Mouse (Mus musculus) erythroid progenitor cell, adult 5-6 weeks (primary cell): ENCODE measurements around the gene Rab44. TPM values are rescaled to one million over a fixed set of nuclear protein-coding genes. Genes with fewer than 3 reads are reported as not detected.

ENCODE experiments used
- ATAC-seq: replicated peaks from 2 replicates; pipeline ENCODE4 v1.8.0; 2016; ENCODE audit warnings: moderate number of reproducible peaks, mild to moderate bottlenecking, moderate TSS enrichment, inconsistent platforms; ENCODE audit not compliant: poor library complexity, low FRiP score, severe bottlenecking
- total RNA-seq, 2 experiments: library from RNA; stranded (forward) in 1 of 2; stranded (reverse) in 1 of 2; fragments of 150-400 nt in 1 of 2; fragments of 186-747, 209-891 nt in 1 of 2; gene quantifications; 2 replicates each; pipeline versions ENCODE4 v1.2.3 to v1.2.4; 2015 to 2017; ENCODE audit warnings: low replicate concordance in 2 of 2

Rab44 gene
- total RNA-seq, 2 experiments from 2014 or later: 15.9 to 22.2 TPM

GRCm38 (mm10) chr17:29162334-29162733 is 48.4 kb downstream of the Rab44 start:
- no peak for ATAC-seq

- no peak for ATAC-seq
Observed at GRCm38 (mm10) chr17:29164469-29165111, 50.6 kb downstream of the Rab44 start.

GRCm38 (mm10) chr17:29165452-29165851 is 51.5 kb downstream of the Rab44 start:
- no peak for ATAC-seq

DNA sequence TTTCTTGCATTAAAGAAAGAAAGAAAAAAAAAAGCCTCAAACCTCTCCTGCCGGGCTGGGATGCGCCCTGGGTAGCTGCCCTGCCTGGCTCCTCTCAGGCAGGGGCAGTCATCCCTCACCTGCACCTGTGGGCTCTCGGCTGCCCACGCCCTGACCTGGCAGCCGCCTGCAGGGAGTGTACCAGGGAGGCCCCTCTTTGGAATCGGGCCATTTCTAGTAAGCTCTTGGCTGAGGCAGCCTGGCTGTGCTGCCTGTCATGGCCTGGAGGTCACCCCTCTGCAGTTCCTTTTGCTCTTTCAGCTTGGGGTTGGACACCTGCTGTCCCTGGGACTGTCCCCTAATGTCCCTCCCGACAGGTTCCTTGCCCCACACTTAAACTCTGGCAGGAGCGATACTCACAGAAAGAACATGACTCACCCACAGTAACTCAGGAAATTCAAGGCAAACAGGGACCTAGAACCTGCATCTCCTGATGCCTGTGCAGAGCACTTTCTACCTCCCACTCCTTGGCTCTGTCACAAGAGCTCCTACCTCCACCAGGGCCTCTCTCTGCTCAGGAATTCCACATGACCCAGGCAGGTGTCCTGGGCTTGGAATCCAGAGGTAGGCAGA is 52.1 kb downstream of the Rab44 start:
- no peak for ATAC-seq

DNA sequence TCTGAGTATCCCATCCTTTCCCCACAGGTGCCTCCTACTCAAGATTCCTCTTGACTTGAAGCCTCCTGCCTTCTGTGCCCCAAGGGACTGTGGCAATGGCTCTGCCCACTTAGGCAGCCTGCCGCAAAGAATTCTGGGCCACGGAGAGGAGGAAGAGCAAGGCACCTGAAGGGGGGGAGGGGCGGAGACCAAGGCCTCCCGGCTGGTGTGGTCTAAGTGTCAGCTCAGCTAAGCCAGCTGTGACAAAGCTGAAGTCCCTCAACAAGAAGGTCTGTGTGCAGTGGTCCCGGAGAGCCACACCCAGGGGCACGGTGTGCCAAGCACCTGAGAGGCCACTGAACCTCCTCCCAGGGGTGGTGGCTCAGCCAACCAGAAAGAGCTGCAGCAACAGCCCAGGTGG is 53.4 kb downstream of the Rab44 start:
- ATAC-seq: no peak

GRCm38 (mm10) chr17:29168438-29168837 is 54.5 kb downstream of the Rab44 start:
- no peak for ATAC-seq

DNA sequence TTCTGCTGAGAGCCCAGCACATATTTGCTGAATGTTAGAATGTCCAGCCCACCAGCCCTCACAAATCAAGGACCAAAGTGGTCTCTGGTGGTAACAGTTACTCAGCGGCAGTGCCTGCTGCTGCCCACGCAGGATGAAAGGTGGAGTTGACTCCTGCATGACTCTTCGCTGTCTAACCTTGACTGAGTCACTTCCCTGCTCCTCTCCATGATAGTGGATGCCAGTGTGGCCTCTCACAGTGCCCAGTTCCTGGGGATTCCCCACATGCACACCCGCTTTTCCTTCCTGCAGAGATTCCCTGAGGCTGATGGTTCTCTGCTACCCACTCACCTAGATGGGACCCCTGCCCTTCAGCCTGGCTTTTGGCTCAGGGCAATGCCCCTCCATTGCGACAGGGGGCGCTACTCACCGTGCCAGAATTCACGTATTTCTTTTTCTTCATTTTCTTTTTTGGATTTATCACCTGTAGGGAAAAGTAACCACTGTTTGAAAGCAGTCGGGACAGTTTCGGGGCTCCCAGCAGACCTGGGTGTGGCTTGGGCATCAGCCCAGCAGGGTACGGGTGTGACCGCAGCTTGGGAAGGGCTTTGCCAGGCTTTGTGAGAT is 55.2 kb downstream of the Rab44 start:
- ATAC-seq: no peak

- ATAC-seq: no peak
Observed at GRCm38 (mm10) chr17:29170431-29171000, 56.6 kb downstream of the Rab44 start.

GRCm38 (mm10) chr17:29171001-29171772 is 57.2 kb downstream of the Rab44 start:
- ATAC-seq: no peak; the same call in 1 of the 2 replicates

DNA sequence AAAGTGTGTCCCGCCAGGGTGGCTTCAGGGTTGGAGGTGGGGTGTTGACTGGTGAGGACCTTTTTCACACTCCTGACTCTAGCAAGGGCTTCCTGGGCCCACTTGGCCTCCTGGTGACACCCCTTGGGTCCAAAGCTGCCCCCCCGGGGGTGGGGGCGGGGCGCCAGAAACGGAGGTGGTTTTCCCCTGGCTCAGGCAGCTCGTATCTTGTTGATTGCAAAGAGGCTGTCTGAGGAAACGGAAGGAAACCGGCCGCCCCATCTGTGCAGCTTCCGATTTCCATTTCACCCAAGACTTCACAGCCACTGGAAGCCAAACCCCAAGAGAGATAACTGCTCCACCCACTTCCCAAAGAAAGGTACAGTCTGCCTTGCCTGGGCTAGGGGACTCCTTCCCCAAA is 58.1 kb downstream of the Rab44 start:
- ATAC-seq: no peak

DNA sequence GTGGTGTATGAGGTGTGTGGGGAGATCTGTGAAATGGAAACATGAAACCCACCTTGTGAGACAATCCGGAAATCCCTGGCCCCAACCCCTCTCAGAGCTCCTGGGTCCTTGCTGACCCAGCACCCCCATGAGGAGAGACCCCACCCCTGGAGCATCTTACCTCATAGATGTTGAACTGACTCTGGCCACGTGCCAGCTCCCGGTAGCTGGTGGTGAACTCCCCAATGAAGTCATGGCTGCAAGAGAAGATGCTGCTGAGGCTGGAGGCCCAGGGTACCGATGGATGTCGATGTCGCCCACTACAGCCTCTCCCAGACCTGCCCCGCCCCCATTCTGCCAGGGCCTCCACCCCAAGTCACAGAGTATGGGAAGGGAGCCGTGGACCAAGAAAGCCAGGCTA is 59.2 kb downstream of the Rab44 start:
- no peak for ATAC-seq

- ATAC-seq: no peak
Observed at GRCm38 (mm10) chr17:29175693-29176092, 61.7 kb downstream of the Rab44 start.

DNA sequence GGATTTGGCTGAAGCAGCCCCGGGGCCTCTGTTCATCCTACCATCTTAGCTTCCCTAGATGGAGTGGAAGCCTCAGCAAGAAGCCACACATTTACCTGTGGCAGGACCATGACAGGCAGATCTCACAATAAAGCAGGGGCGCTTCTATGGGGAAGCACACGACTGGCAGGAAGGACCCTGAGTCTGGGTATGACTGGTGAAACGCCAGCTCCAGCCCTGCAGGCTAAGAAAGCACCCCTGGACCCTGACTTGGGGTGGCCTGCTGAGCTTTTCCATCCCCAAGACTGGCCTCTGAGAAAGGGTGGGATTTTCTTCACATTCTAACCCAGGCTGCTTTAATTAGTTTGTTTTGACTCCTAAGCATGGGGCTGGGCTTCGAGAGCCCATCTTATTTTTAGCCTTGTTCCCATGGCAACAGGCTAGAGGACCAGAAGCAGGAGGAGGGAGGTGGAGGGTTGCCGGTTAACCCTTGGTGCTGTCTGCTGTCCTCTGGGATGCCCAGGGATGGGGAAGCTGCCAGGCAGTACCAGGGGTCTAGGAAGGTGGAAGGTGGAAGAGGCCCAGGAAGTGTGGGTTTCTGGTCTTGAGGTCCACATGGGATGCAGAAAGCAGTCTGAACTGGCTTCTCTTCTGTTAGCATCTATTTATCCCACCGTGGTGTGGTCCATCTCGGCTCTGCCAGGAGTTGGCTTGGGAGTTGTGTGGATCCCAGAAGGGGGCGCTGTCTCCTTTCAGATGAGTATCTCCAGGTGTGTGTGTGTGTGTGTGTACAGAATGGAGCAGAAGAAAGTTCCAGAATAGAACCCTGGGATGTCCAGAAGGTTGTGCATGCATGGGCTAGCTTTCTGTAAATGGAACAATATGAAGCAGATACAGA is 62.7 kb downstream of the Rab44 start:
- ATAC-seq: no peak

- ATAC-seq: no peak
Observed at GRCm38 (mm10) chr17:29178503-29179059, 64.6 kb downstream of the Rab44 start.

DNA sequence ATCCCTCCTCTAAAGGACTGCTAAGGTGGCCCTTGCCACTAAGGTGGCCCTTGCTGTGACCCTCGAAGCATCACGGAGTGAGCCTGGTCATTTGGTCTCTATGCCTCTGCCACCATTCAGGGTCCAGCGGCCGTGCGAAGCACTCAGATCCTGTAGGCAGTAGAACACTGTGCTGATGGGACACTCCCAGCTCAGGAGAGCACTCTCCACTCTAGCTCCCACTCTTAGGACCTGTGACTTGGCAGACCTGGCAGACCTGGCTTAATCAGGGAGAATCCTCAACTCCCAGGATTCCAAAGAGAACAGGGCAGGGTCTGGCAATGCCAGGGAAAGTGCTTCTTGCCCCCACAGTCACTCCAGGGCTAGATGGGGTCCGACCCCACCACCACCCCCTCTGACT is 66.0 kb downstream of the Rab44 start:
- no peak for ATAC-seq

DNA sequence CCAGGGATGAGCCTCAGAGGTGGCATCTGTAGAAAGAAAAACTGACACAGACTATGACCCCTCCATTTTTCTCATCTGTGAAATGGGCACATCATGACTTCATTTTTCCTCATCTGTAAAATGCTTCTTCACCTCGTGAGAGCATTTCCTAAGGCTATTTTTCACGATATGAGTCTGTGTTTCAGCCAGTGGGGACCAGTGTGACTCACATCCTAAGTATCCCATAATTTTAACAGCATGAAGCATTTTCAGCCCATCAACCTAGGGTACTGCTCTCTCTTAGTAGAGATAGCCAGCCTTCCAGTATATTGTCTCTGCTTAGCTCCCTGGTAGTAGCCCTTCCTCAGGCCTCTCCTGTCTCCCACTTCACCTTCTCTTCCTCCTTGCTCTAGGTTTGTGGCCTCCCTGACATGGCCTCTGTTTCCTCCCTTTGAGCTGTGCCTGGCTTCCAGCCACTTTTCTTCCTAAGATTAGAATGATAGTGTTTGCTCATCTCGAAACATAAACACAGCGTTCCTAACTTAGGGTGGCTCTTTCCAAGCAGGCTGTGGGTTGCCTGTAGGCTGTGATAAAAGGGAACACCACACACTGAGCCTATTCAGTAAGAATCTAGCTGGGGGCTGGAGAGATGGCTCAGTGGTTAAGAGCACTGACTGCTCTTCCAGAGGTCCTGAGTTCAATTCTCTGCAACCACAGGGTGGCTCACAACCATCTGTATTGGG is 66.6 kb downstream of the Rab44 start:
- ATAC-seq: no peak

GRCm38 (mm10) chr17:29181751-29182150 is 67.8 kb downstream of the Rab44 start:
- ATAC-seq: no peak

DNA sequence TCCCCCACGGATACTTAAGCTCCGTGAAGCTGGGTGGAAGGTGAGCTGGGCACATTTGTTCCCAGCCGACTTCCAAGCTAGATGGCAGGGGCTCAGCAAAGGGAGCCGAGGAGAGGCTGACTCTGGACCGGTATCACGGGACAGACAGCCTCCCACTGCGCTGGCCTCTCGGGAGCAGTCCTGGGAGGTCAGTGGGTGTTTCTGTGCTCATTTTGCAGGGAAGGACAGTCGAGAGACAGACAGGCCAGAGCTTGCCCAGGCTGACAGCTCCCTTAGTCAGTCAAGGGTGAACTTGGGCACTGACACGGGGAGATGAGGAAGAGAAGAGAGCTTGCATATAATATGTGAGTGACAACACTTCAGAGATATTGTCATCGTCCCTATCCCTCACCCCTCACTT is 69.2 kb downstream of the Rab44 start:
- no peak for ATAC-seq
